17 mouse cellular contexts compared by ENCODE assay signal in the genomic region with DNA sequence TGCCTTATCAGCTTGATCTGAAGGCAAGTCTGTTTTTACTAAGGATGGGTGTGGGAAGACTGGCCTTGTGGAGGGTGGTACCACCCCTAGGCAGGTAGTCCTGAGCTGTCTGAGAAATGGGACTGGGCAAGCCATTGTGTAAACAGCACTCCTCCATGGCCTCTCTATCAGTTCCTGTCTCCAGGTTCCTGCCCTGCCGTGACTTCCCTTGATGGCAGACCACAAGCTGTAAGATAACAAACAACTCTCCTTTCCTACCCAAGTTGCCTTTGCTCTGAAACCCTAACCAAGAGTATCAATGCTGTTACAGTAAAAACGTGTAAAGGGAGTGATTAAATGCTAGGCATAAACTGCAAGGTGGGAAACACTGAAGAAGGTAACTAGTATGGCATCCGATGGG.
"Had no signal": no experiment of that assay in that cellular context is flagged by ENCODE, and none has a peak within 500 bp of the region (broad histone marks: within the 10 kb centered on the region; RNA-seq: fewer than 3 reads in every experiment).

No protein-coding gene starts in this region.

- H3K9ac ChIP-seq: liver, postnatal 0 days; lung, embryonic 15.5 days; midbrain, embryonic 13.5 days; midbrain, embryonic 15.5 days; neural tube, embryonic 12.5 days; stomach, embryonic 15.5 days had no signal

- ATAC-seq: liver, postnatal 0 days; lung, postnatal 0 days had no signal

- H3K4me2 ChIP-seq: lung, embryonic 15.5 days; midbrain, embryonic 11.5 days; midbrain, embryonic 13.5 days; midbrain, embryonic 15.5 days; neural tube, embryonic 12.5 days; stomach, embryonic 15.5 days had no signal

- H3K4me3 ChIP-seq: lung, embryonic 15.5 days; midbrain, embryonic 13.5 days; midbrain, embryonic 15.5 days; neural tube, embryonic 12.5 days; stomach, embryonic 15.5 days had no signal

- DNase-seq: liver, postnatal 0 days; lung, adult 2 months; lung, postnatal 14 days; lung, postnatal 36 days; right cerebral cortex, postnatal 14 days; thymus, adult 2 months; thymus, postnatal 25 days; thymus, postnatal 4 days had no signal

- H3K9me3 ChIP-seq: lung, embryonic 15.5 days; midbrain, embryonic 13.5 days; midbrain, embryonic 15.5 days; neural tube, embryonic 12.5 days; stomach, embryonic 15.5 days had no signal

- H3K27ac ChIP-seq: lung, embryonic 15.5 days; macrophage; midbrain, embryonic 13.5 days; midbrain, embryonic 15.5 days; neural tube, embryonic 12.5 days; stomach, embryonic 15.5 days; stomach, postnatal 0 days had no signal

- H3K27me3 ChIP-seq: midbrain, embryonic 13.5 days; midbrain, embryonic 15.5 days; neural tube, embryonic 12.5 days had no signal

- H3K4me1 ChIP-seq: lung, embryonic 15.5 days; stomach, embryonic 15.5 days had no signal
